Mouse (Mus musculus) midbrain, embryonic 13.5 days (tissue): ENCODE measurements around the gene Gsta2. TPM values are rescaled to one million over a fixed set of nuclear protein-coding genes. Genes with fewer than 3 reads are reported as not detected.
"Not testable (repeated sequence)": the region's sequence is repeated elsewhere in the genome, so short reads cannot be mapped to it uniquely, and the experiment has no call there.

Experiments used
- ATAC-seq: fragments of 200-750 bp; cut with Nextera tagmentation; 2 replicates; pipeline ENCODE4 v1.8.0; 2017; ENCODE audit warnings: mild to moderate bottlenecking, moderate TSS enrichment, moderate library complexity
- H3K27ac ChIP-seq: fragments of 300-500 bp; sonication (generic); 2 replicates; pipeline ENCODE4 v1.5.1; 2015; ENCODE audit warnings: inconsistent platforms, mild to moderate bottlenecking, moderate library complexity
- H3K27me3 ChIP-seq: fragments of 300-500 bp; sonication (generic); 2 replicates; pipeline ENCODE4 v1.6.1; 2015; ENCODE audit warnings: mild to moderate bottlenecking, inconsistent platforms
- H3K36me3 ChIP-seq: fragments of 300-500 bp; sonication (generic); 2 replicates; pipeline ENCODE4 v1.6.1; 2015; ENCODE audit warnings: mild to moderate bottlenecking, inconsistent platforms
- H3K4me1 ChIP-seq: fragments of 300-500 bp; sonication (generic); replicated peaks from 2 replicates; pipeline ENCODE4 v1.6.1; 2015; ENCODE audit warnings: inconsistent platforms
- H3K4me2 ChIP-seq: fragments of 300-500 bp; sonication (generic); replicated peaks from 2 replicates; pipeline ENCODE4 v1.6.1; 2015; ENCODE audit warnings: moderate library complexity, mild to moderate bottlenecking, inconsistent platforms
- H3K4me3 ChIP-seq: fragments of 300-500 bp; sonication (generic); replicated peaks from 2 replicates; pipeline ENCODE4 v1.5.1; 2015; ENCODE audit warnings: mild to moderate bottlenecking, inconsistent platforms
- H3K9ac ChIP-seq: fragments of 300-500 bp; sonication (generic); replicated peaks from 2 replicates; pipeline ENCODE4 v1.6.1; 2015; ENCODE audit warnings: mild to moderate bottlenecking, inconsistent platforms
- H3K9me3 ChIP-seq: fragments of 300-500 bp; sonication (generic); 2 replicates; pipeline ENCODE4 v1.6.1; 2016; ENCODE audit warnings: mild to moderate bottlenecking, inconsistent platforms
- WGBS: fragments of 180-500 bp; shearing (Covaris S2); methylation state at CpG from one replicate; pipeline ENCODE4 v1.1.7; 2015; 5-methylcytosine and 5-hydroxymethylcytosine counted together
- polyA plus RNA-seq: library from polyadenylated mRNA; unstranded; fragments of >200 nt; fragmentation: Nextera tagmentation; extraction: Ambion mirVana; gene quantifications from 2 replicates; pipeline ENCODE4 v1.2.1, GENCODE M21; 2015

Gene Gsta2
- polyA plus RNA-seq, 1 experiment from 2014 or later: not detected

DNA sequence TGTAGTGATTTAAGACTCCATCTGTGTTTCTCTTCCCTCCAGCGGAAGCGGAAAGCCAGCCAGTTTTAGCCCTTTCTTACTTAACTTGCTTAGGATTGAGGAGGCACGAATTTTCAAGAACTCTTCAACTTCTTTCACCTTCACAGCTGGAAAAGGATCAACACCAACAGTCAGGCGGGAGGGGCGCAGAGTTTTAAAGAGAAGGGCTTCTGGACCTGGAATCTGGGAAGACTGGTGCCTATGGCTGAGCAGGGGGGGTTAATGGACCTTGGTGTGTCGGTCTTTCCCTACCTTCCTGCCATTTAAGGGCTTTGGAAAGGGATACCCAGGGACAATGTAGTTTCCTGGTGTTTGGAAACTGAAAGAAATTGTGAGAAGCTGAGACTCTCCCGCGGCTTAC, 22.0 kb upstream of the Gsta2 start:
- no peak for ATAC-seq
- H3K4me3 ChIP-seq: peak overlapping the region; percentile 39
- 0 out of 2 replicates have a peak, but pooled peaks cover 7% of the 10 kb centered on the region for H3K27me3 ChIP-seq
- peaks cover 10% of the 10 kb centered on the region for H3K4me1 ChIP-seq
- H3K9ac ChIP-seq: peak overlapping the region; percentile 53; the same call in 1 of the 2 replicates
- H3K9me3 ChIP-seq: no peaks in the 10 kb centered on the region
- WGBS: 25% methylated on average over 8 of the region's 8 CpGs
- H3K27ac ChIP-seq: 0 out of 2 replicates have a peak overlapping the region, but pooled peaks have one; percentile 2
- no peaks in the 10 kb centered on the region for H3K36me3 ChIP-seq
- H3K4me2 ChIP-seq: peak overlapping the region; percentile 58

DNA sequence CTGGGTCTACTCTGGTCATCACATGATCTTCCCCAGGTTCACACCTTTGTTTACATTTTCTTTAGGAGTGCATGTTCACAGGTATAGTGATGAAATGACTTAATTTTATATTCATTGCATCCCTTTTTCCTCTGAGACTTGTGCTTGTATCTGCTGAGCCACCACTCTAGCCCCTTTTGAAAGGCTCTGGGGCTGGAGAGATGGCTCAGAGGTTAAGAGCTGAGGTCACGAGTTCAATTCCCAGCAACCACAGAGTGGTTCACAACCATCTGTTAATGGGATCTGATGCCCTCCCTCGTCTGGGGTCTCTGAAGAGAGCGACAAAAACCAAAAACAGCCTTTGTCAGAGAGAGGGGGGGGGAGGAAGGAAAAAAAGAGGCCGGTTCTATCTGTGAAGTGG, 19.9 kb upstream of the Gsta2 start:
- WGBS: 85% methylated on average over 4 of the region's 4 CpGs
- 0 out of 2 replicates have a peak, but pooled peaks cover 7% of the 10 kb centered on the region for H3K27me3 ChIP-seq
- no peak for ATAC-seq
- H3K4me2 ChIP-seq: no peak overlapping the region
- no peaks in the 10 kb centered on the region for H3K9me3 ChIP-seq
- H3K9ac ChIP-seq: no peak overlapping the region
- H3K4me1 ChIP-seq: peaks cover 10% of the 10 kb centered on the region
- H3K27ac ChIP-seq: no peak overlapping the region
- no peak overlapping the region for H3K4me3 ChIP-seq
- no peaks in the 10 kb centered on the region for H3K36me3 ChIP-seq

DNA sequence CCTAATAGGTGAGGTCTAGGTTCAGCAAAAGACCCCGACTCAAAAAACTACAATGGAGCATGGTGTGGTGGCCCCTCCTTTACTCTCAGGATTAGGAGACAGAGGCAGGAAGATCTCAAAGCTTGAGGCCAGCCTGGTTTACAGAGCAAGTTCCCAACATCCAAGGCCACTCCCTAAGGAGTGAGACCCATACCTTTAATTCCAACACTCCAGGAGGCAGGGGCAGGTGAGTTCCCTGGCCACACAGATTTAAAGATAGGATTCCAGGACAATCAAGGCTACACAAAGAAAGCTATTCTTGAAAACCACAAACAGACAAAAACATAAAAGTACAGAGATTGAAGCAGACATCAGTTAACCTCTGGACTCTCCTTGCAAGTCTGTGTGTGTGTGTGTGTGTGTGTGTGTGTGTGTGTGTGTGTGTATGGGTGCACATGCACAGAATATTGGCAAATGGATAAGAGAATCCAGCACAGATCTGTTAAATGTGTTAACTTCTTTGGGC, 19.3 kb upstream of the Gsta2 start:
- WGBS: 68% methylated on average over 1 of the region's 1 CpGs
- H3K36me3 ChIP-seq: no peaks in the 10 kb centered on the region
- no peak overlapping the region for H3K27ac ChIP-seq
- H3K9ac ChIP-seq: no peak overlapping the region
- ATAC-seq: no peak
- H3K9me3 ChIP-seq: no peaks in the 10 kb centered on the region
- H3K27me3 ChIP-seq: 0 out of 2 replicates have a peak, but pooled peaks cover 4% of the 10 kb centered on the region
- H3K4me2 ChIP-seq: no peak overlapping the region
- H3K4me1 ChIP-seq: peaks cover 10% of the 10 kb centered on the region
- H3K4me3 ChIP-seq: no peak overlapping the region

GRCm38 (mm10) chr9:78374397-78374796, 18.8 kb upstream of the Gsta2 start:
- Histone ChIP-seq H3K9ac (no peak overlapping the region), H3K4me2 (no peak overlapping the region), H3K27me3 (0 out of 2 replicates have a peak, but pooled peaks cover under 1% of the 10 kb centered on the region), H3K36me3 (no peaks in the 10 kb centered on the region), H3K4me3 (no peak overlapping the region), H3K27ac (no peak overlapping the region), H3K4me1 (peaks cover 10% of the 10 kb centered on the region), H3K9me3 (no peaks in the 10 kb centered on the region)
- no peak for ATAC-seq
- 65% methylated on average over 5 of the region's 5 CpGs for WGBS

GRCm38 (mm10) chr9:78372827-78373504, 17.4 kb upstream of the Gsta2 start:
- no peak for ATAC-seq
- H3K27me3 ChIP-seq: no peaks in the 10 kb centered on the region
- no peaks in the 10 kb centered on the region for H3K36me3 ChIP-seq
- H3K4me1 ChIP-seq: peaks cover 5% of the 10 kb centered on the region
- WGBS: 90% methylated on average over 10 of the region's 10 CpGs
- no peak overlapping the region for H3K4me2 ChIP-seq
- H3K9me3 ChIP-seq: no peaks in the 10 kb centered on the region
- no peak overlapping the region for H3K9ac ChIP-seq
- no peak overlapping the region for H3K27ac ChIP-seq
- H3K4me3 ChIP-seq: no peak overlapping the region

DNA sequence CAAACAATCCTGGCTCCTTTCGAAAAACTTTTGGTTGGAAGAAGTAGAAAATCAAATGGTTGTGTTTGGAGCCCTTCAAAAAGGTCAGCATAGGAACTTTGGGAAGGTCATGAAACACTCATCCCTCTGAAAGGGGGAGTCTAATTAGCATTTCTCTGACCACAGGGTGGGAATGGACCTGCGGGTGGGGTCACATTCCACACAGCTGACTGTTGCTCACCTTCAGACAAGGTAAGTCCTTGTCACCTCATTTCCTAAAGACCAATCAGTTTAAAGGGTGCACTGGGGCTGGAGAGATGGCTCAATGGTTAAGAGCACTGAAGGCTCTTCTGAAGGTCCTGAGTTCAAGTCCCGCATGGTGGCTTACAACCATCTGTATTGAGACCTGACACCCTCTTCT, 15.9 kb upstream of the Gsta2 start:
- Histone ChIP-seq H3K36me3 (no peaks in the 10 kb centered on the region), H3K4me3 (no peak overlapping the region), H3K4me1 (no peaks in the 10 kb centered on the region), H3K9me3 (no peaks in the 10 kb centered on the region), H3K27ac (no peak overlapping the region), H3K4me2 (no peak overlapping the region), H3K9ac (no peak overlapping the region), H3K27me3 (no peaks in the 10 kb centered on the region)
- WGBS: 97% methylated on average over 3 of the region's 3 CpGs
- ATAC-seq: no peak

DNA sequence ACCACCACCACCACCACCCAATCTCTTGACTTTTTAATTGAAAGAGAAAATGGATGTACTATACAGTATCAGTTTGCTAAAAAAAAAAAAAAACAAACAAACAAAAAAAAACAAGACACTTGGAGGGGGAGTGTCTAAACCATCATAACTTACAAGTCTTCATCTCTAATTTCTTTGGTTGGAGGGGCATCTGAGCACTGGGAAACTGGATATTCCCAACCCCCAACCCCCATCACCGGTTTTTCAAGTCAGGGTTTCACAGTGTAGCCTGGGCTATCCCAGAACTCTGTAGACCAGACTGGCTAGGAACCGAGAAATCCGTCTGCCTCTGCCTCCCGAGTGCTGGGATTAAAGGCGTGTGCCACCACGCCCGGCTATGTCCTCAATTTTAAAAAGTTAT, 14.2 kb upstream of the Gsta2 start:
- no peak overlapping the region for H3K4me2 ChIP-seq

GRCm38 (mm10) chr9:78369349-78369748, 13.8 kb upstream of the Gsta2 start:
- ATAC-seq: no peak
- Histone ChIP-seq H3K9ac (no peak overlapping the region), H3K27ac (no peak overlapping the region), H3K36me3 (no peaks in the 10 kb centered on the region), H3K4me3 (no peak overlapping the region), H3K27me3 (no peaks in the 10 kb centered on the region), H3K9me3 (no peaks in the 10 kb centered on the region), H3K4me1 (no peaks in the 10 kb centered on the region), H3K4me2 (no peak overlapping the region)
- WGBS: 92% methylated on average over 2 of the region's 2 CpGs

More for the DNA sequence above, 14.2 kb upstream of the Gsta2 start:
- Histone ChIP-seq H3K36me3 (no peaks in the 10 kb centered on the region), H3K4me1 (no peaks in the 10 kb centered on the region), H3K9me3 (no peaks in the 10 kb centered on the region), H3K4me3 (no peak overlapping the region), H3K9ac (no peak overlapping the region), H3K27me3 (no peaks in the 10 kb centered on the region), H3K27ac (no peak overlapping the region)
- WGBS: 92% methylated on average over 7 of the region's 7 CpGs
- no peak for ATAC-seq

GRCm38 (mm10) chr9:78368671-78369293, 13.2 kb upstream of the Gsta2 start:
- no peaks in the 10 kb centered on the region for H3K36me3 ChIP-seq

GRCm38 (mm10) chr9:78367959-78368358, 12.4 kb upstream of the Gsta2 start, which contains the start of gene Dppa5a:
Gene Dppa5a (minus strand): TSS chr9:78368177.
- not testable (repeated sequence) for H3K27me3 ChIP-seq, H3K9me3 ChIP-seq, H3K9ac ChIP-seq, H3K4me3 ChIP-seq, H3K36me3 ChIP-seq, ATAC-seq, H3K27ac ChIP-seq, H3K4me2 ChIP-seq, H3K4me1 ChIP-seq
- 93% methylated on average over 16 of the region's 16 CpGs for WGBS

More at GRCm38 (mm10) chr9:78368671-78369293, 13.2 kb upstream of the Gsta2 start:
- Histone ChIP-seq H3K9ac (no peak overlapping the region), H3K9me3 (no peaks in the 10 kb centered on the region), H3K4me1 (no peaks in the 10 kb centered on the region), H3K27ac (no peak overlapping the region), H3K4me3 (no peak overlapping the region), H3K27me3 (no peaks in the 10 kb centered on the region), H3K4me2 (no peak overlapping the region)
- 80% methylated on average over 3 of the region's 3 CpGs for WGBS
- ATAC-seq: no peak

- no peak overlapping the region for H3K9ac ChIP-seq
- H3K9me3 ChIP-seq: no peaks in the 10 kb centered on the region
- H3K4me2 ChIP-seq: no peak overlapping the region
- H3K36me3 ChIP-seq: no peaks in the 10 kb centered on the region
- no peak overlapping the region for H3K27ac ChIP-seq
- no peaks in the 10 kb centered on the region for H3K27me3 ChIP-seq
- ATAC-seq: no peak
- H3K4me3 ChIP-seq: no peak overlapping the region
- 54% methylated on average over 13 of the region's 13 CpGs for WGBS
- no peaks in the 10 kb centered on the region for H3K4me1 ChIP-seq
Measured at GRCm38 (mm10) chr9:78365850-78366544, 10.4 kb upstream of the Gsta2 start.

DNA sequence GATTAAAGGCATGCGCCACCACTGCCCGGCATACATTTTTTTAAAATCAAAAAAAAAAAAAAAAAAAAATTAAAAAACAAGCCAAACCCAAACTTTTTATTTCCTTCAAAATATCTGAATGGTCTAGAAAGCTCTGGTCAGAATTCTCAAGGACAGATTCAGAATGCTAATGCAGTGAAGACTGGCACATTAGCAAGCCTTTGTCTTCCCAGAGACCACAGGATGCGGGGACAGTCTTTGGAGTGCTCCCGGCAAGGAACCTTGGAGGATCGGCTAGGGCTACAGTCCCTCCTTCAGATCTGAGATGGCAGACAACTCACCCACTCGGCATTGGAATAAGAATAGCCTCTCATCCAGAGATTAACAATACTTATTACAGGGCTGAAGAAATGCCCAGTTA, 9.1 kb upstream of the Gsta2 start:
- no peaks in the 10 kb centered on the region for H3K27me3 ChIP-seq

More for the DNA sequence above, 9.1 kb upstream of the Gsta2 start:
- Histone ChIP-seq H3K4me2 (no peak overlapping the region), H3K4me3 (no peak overlapping the region), H3K9me3 (no peaks in the 10 kb centered on the region), H3K27ac (no peak overlapping the region), H3K36me3 (no peaks in the 10 kb centered on the region), H3K9ac (no peak overlapping the region), H3K4me1 (no peaks in the 10 kb centered on the region)
- no peak for ATAC-seq
- 89% methylated on average over 6 of the region's 6 CpGs for WGBS
